Mouse (Mus musculus) kidney, embryonic 14.5 days (tissue): ENCODE data around the gene Fam185a. TPM values are rescaled to one million over a fixed set of nuclear protein-coding genes. Genes with fewer than 3 reads are reported as not detected.

ENCODE experiments used
- ATAC-seq: fragments of 200-750 bp; cut with Nextera tagmentation; 2 replicates; pipeline ENCODE4 v1.8.0; 2017; ENCODE audit warnings: moderate number of reproducible peaks, mild to moderate bottlenecking, moderate TSS enrichment, moderate library complexity; ENCODE audit not compliant: low FRiP score, low TSS enrichment
- H3K27ac ChIP-seq: fragments of 300-500 bp; sonication (generic); 2 replicates; pipeline ENCODE4 v1.5.1; 2014; ENCODE audit warnings: low read depth, mild to moderate bottlenecking, low read length, moderate library complexity, mixed read lengths
- H3K27me3 ChIP-seq: fragments of 300-500 bp; sonication (generic); 2 replicates; pipeline ENCODE4 v1.6.1; 2014; ENCODE audit warnings: mild to moderate bottlenecking, low read length; ENCODE audit not compliant: control insufficient read depth, insufficient read depth
- H3K36me3 ChIP-seq: fragments of 300-500 bp; sonication (generic); 2 replicates; pipeline ENCODE4 v1.6.1; 2014; ENCODE audit warnings: low read length, mixed read lengths; ENCODE audit not compliant: control insufficient read depth, insufficient read depth
- H3K4me1 ChIP-seq: fragments of 300-500 bp; sonication (generic); 2 replicates; pipeline ENCODE4 v1.6.1; 2014; ENCODE audit warnings: low read length, mixed read lengths; ENCODE audit not compliant: control insufficient read depth, insufficient read depth
- H3K4me2 ChIP-seq: fragments of 300-500 bp; sonication (generic); replicated peaks from 2 replicates; pipeline ENCODE4 v1.6.1; 2014; ENCODE audit warnings: low read depth, mild to moderate bottlenecking, low read length
- H3K4me3 ChIP-seq: fragments of 300-500 bp; sonication (generic); 2 replicates; pipeline ENCODE4 v1.5.1; 2014; ENCODE audit warnings: mild to moderate bottlenecking, low read length
- H3K9ac ChIP-seq: fragments of 300-500 bp; sonication (generic); 2 replicates; pipeline ENCODE4 v1.6.1; 2014; ENCODE audit warnings: low read depth, mild to moderate bottlenecking, low read length, moderate library complexity
- H3K9me3 ChIP-seq: fragments of 300-500 bp; sonication (generic); 2 replicates; pipeline ENCODE4 v1.6.1; 2016; ENCODE audit warnings: low read length; ENCODE audit not compliant: control insufficient read depth
- WGBS: fragments of 180-500 bp; shearing (Covaris S2); extraction: QIAGEN DNeasy Blood & Tissue Kit; methylation state at CpG from one replicate; pipeline ENCODE4 v1.1.7; 2014; 5-methylcytosine and 5-hydroxymethylcytosine counted together
- polyA plus RNA-seq: library from polyadenylated mRNA; unstranded; fragments of >200 nt; fragmentation: Nextera tagmentation; extraction: Ambion mirVana; gene quantifications from 2 replicates; pipeline ENCODE4 v1.2.1, GENCODE M21; 2014

The Fam185a gene
- polyA plus RNA-seq, 1 experiment from 2014 or later = 7.4 TPM

DNA sequence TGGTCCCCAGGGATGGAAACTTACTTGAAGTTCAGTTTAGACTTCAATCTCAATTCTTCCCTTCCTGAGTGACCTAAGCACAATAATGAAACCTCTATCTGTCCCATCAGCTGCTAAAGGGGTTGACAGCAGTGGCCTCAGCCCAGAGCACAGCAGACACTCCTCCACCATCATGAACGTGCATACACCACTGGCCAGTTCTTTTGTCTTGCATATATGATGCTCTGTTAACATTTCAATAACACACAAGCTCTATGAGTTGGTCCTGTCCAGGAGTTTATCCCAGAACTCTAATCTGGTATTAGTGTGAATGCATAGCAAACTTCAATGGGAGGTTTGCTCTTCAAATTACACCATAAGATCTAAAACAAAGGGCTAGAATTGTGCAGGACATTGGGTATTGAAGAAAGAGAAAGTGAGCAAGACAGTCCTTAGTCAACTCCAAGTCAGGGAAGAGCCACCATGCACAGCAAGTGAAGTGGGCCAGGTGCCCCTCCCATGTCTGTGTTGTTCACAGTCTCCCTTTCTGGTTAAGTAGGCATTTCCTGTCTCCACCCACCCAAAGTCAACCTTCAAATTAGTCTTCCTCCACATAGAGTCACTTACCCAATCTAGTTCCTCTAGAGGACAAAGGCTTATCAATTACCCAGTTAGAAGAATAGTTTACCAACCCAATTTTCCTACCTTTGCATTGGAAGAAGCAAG is 10.5 kb upstream of the Fam185a start:
- WGBS = 68% methylated on average over 1 of the region's 1 CpGs
- no peak overlapping the region for H3K4me2 ChIP-seq
- no peaks in the 10 kb centered on the region for H3K36me3 ChIP-seq
- no peaks in the 10 kb centered on the region for H3K4me1 ChIP-seq
- H3K27me3 ChIP-seq = no peaks in the 10 kb centered on the region
- H3K9ac ChIP-seq = no peak overlapping the region
- no peak overlapping the region for H3K27ac ChIP-seq
- ATAC-seq = no peak
- H3K9me3 ChIP-seq = no peaks in the 10 kb centered on the region
- H3K4me3 ChIP-seq = no peak overlapping the region

DNA sequence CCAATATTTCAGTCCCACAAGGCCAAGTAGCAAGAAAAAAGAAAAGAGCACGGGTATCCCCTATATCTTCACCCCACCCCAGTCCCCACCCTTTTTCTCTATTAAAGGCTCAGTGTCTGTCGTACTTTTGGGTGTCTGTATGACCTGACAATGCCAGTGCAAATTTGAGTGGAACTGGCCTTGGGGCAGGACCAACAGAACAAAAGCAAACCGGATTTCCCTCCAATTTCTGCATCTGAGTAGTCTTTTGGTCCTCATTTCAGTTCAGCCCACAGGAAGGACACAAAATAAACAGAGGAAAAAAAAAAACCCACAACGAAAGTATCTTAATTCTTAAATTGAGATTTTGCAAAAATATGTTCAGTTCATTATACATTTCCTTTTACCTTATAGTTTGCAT is 6.1 kb upstream of the Fam185a start:
- Histone ChIP-seq H3K4me2 (no peak overlapping the region), H3K36me3 (no peaks in the 10 kb centered on the region)
- WGBS = 75% methylated on average over 4 of the region's 4 CpGs

DNA sequence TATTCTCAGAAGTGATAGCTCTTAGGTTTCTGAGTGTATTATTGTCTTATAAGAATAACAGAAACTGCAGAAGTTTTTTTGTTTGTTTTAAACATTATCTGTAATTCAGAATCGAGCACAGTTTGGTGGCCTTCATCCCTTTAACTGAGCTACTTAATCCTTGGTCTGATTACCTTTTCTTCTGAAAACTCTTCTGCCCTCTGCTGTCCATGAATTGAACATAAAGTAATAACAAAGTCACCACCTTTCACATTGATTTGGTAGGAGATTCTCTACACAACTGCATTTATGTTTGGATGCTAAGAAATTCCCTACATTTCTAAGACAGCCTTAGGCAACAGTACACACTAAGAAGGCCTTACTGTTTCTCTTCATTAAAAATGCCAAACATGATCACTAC is 4.1 kb upstream of the Fam185a start:
- Histone ChIP-seq H3K9ac (no peak overlapping the region), H3K36me3 (no peaks in the 10 kb centered on the region), H3K27me3 (no peaks in the 10 kb centered on the region), H3K27ac (no peak overlapping the region), H3K9me3 (no peaks in the 10 kb centered on the region), H3K4me1 (no peaks in the 10 kb centered on the region), H3K4me2 (no peak overlapping the region), H3K4me3 (no peak overlapping the region)
- no peak for ATAC-seq
- WGBS = 45% methylated on average over 1 of the region's 1 CpGs

More for the DNA sequence above, 6.1 kb upstream of the Fam185a start:
- no peak overlapping the region for H3K9ac ChIP-seq
- no peaks in the 10 kb centered on the region for H3K4me1 ChIP-seq
- no peaks in the 10 kb centered on the region for H3K27me3 ChIP-seq
- no peak overlapping the region for H3K4me3 ChIP-seq
- H3K27ac ChIP-seq = no peak overlapping the region
- no peak for ATAC-seq
- H3K9me3 ChIP-seq = no peaks in the 10 kb centered on the region

DNA sequence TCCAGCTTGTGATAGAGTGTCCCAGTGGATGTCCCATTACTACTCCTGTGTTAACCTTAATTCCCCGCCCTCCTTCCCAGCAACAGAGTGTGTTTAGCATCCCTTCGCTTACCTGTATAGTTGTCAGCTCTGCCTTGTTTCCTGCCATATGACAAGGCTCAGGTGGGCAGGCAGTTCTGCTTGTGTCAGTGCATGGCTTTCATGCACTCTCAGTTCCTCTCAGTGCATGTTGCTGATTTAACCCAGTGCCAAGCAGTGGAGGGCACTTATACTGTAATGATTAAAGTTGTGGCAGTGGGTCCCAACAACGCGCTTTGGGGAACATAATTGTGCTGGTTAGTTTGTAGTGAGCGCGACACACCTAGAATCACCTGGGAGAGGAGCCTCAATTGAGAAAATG is 1.9 kb downstream of the Fam185a start:
- no peak for ATAC-seq
- no peak overlapping the region for H3K4me2 ChIP-seq

DNA sequence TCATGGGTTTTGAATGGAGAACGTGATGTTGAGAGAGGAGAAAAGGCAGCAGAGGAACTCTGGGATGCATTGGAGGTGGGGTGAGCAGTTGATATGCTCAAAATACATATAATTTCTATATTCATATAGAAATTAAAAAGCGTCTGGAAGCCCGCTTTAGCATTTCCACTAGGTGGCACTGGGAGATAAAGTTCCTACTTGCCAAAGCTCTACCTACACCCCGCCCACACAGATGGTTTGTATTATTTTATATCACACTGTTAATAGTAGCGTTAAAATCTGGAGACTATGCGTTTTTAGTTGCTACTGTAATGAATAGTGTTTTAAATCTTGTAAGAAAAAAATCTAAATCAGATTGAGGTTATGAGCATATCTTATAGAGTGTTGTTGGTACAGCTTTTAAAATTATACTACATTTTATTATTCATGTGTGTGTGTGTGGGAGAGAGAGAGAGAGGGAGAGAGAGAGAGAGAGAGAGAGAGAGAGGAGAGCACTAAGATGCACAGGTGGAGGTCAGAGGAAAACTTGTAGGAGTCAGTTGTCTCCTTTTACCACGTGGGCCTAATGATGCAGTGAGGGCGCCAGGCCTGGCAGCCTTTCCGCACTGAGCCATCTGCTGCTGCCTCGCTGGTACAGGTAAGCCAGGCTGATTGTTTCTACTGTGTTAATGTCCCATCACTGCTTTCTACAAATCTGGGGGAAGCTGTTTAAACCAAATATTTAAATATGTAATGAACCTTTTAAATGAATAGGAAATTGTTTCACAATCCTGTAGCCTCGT is 9.6 kb downstream of the Fam185a start:
- no peak overlapping the region for H3K4me2 ChIP-seq
- no peak overlapping the region for H3K9ac ChIP-seq
- no peaks in the 10 kb centered on the region for H3K9me3 ChIP-seq
- 0 out of 2 replicates have a peak, but pooled peaks have one; percentile 24 for ATAC-seq
- no peak overlapping the region for H3K27ac ChIP-seq
- H3K27me3 ChIP-seq = no peaks in the 10 kb centered on the region
- no peaks in the 10 kb centered on the region for H3K36me3 ChIP-seq
- H3K4me3 ChIP-seq = no peak overlapping the region
- H3K4me1 ChIP-seq = no peaks in the 10 kb centered on the region
- 68% methylated on average over 11 of the region's 11 CpGs for WGBS

More for the DNA sequence above, 1.9 kb downstream of the Fam185a start:
- 94% methylated on average over 6 of the region's 6 CpGs for WGBS
- Histone ChIP-seq H3K4me3 (no peak overlapping the region), H3K27me3 (no peaks in the 10 kb centered on the region), H3K9ac (no peak overlapping the region), H3K36me3 (no peaks in the 10 kb centered on the region), H3K9me3 (no peaks in the 10 kb centered on the region), H3K27ac (no peak overlapping the region), H3K4me1 (no peaks in the 10 kb centered on the region)

DNA sequence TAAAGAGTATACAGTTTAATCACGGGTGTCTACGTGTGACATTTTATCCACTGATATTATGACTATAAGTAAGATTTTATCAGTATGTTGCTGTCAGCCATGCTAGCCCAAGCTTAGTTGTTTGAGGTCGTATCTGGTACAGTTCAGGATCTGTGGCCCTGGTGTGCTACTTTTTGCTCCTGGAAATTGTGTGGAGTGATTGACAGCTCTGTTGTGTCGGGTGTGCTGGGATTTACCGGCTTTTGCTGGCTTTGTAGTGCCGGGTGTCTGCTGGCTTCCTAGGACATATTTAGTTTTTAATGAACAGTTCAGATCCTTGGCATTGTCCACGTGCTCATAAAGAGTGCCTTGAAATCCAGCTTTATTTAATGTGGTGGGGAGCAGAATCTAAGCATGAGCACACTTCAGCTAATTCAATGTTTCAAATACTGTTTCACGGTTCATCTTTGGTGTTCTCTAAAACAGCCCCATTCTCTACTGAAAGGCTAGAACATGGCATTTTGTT is 11.8 kb downstream of the Fam185a start:
- H3K27ac ChIP-seq = no peak overlapping the region
- H3K4me1 ChIP-seq = no peaks in the 10 kb centered on the region
- no peaks in the 10 kb centered on the region for H3K27me3 ChIP-seq
- H3K4me3 ChIP-seq = no peak overlapping the region
- WGBS = 81% methylated on average over 8 of the region's 8 CpGs
- H3K36me3 ChIP-seq = no peaks in the 10 kb centered on the region
- no peak overlapping the region for H3K9ac ChIP-seq
- H3K4me2 ChIP-seq = no peak overlapping the region
- no peaks in the 10 kb centered on the region for H3K9me3 ChIP-seq
- ATAC-seq = no peak

DNA sequence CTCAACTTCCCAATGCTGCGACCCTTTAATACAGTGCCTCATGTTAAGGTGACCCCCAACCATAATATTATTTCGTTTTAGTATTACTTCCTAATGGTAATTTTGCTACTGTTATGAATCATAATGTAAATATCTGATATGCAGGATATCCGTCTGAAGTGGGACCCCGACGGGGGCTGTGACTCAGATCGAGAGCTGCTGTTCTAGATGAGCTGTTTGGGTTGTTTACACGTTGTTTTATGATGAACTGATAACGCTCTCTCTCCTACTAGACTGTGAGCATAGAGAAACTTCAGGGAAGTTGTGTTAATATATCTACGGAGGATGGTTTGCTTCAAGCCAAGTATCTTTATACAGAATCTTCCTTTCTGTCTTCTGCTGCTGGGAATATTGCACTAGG is 13.7 kb downstream of the Fam185a start:
- Histone ChIP-seq H3K4me1 (no peaks in the 10 kb centered on the region), H3K4me3 (no peak overlapping the region), H3K9me3 (no peaks in the 10 kb centered on the region), H3K27ac (no peak overlapping the region), H3K9ac (no peak overlapping the region), H3K4me2 (no peak overlapping the region), H3K27me3 (no peaks in the 10 kb centered on the region), H3K36me3 (no peaks in the 10 kb centered on the region)
- 89% methylated on average over 9 of the region's 9 CpGs for WGBS
- ATAC-seq = no peak

DNA sequence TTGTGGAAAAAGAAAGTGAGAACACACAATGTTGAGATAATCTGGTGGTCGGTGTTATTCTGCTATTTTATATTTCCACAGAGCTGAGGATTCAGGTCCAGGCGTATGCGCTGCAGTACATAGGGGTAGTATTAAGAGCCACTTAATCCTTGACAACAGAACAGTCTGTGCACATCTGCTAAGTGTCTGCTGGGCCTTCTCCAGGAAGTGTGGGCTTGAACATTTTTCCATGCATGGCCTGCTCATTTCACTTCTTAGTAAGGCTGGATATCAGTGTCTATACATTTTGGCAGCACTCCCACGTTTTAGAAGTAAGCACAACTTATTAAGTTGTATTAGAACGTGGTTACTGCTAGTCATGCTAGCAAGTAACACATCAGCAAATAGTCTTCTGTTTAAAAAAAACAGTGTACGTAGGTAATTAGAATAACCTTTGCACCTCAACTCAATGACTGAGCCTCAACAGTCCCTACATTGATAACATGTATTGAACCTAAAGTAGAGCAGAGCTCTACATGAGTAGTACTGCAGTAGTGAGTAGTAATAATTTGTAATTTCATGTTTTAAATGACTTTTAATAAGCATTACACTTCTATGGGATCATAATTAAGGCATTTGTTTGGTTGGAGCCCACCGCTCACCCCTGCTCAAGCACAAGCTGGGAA is 14.8 kb downstream of the Fam185a start:
- no peaks in the 10 kb centered on the region for H3K36me3 ChIP-seq
- ATAC-seq = no peak
- H3K9ac ChIP-seq = no peak overlapping the region
- WGBS = 88% methylated on average over 7 of the region's 7 CpGs
- H3K27ac ChIP-seq = no peak overlapping the region
- H3K4me1 ChIP-seq = no peaks in the 10 kb centered on the region
- H3K27me3 ChIP-seq = no peaks in the 10 kb centered on the region
- H3K4me3 ChIP-seq = no peak overlapping the region
- H3K4me2 ChIP-seq = no peak overlapping the region
- no peaks in the 10 kb centered on the region for H3K9me3 ChIP-seq
